Mouse (Mus musculus): ENCODE measurements around the gene Lad1.

Lad1 gene

GRCm38 (mm10) chr1:135818481-135819086 lies at the start of gene Lad1:
Lad1 (plus strand) TSS chr1:135818598.
- in situ Hi-C loops (cut with MboI; ENCODE audit: unreplicated experiment in 2 of 2): loop anchor here in 1 of 2 experiments (25.0 kb wide), 1 partner anchor 1256 kb away; the partner anchor contains the start of gene Kdm5b

- in situ Hi-C loops (cut with MboI; ENCODE audit: unreplicated experiment in 2 of 2): no loop called here
These were observed 48.2 kb upstream of the Lad1 start for GRCm38 (mm10) chr1:135770237-135770636.

- in situ Hi-C loops (cut with MboI; ENCODE audit: unreplicated experiment in 2 of 2): no loop called here
These were observed 47.4 kb upstream of the Lad1 start for GRCm38 (mm10) chr1:135770896-135771572.

- in situ Hi-C loops (cut with MboI; ENCODE audit: unreplicated experiment in 2 of 2): no loop called here
These were observed 46.8 kb upstream of the Lad1 start for GRCm38 (mm10) chr1:135771573-135771970.

- in situ Hi-C loops (cut with MboI; ENCODE audit: unreplicated experiment in 2 of 2): no loop called here
These were observed 41.8 kb upstream of the Lad1 start for GRCm38 (mm10) chr1:135776596-135776995.

GRCm38 (mm10) chr1:135777046-135777445 lies 41.4 kb upstream of the Lad1 start:
- in situ Hi-C loops (cut with MboI; ENCODE audit: unreplicated experiment in 2 of 2): no loop called here

GRCm38 (mm10) chr1:135778780-135779535 lies 39.4 kb upstream of the Lad1 start, which contains the start of gene Tnni1:
Tnni1 (plus strand) TSS chr1:135779434.
- in situ Hi-C loops (cut with MboI; ENCODE audit: unreplicated experiment in 2 of 2): no loop called here

- in situ Hi-C loops (cut with MboI; ENCODE audit: unreplicated experiment in 2 of 2): loop anchor here (5.0 kb wide), 2 partner anchors 58 to 63 kb away; partner anchors contain the start of gene Csrp1 (in 1 of the 2)
These were observed 37.7 kb upstream of the Lad1 start for GRCm38 (mm10) chr1:135780649-135781048.

- in situ Hi-C loops (cut with MboI; ENCODE audit: unreplicated experiment in 2 of 2): loop anchor here (5.0 kb wide), 2 partner anchors 59 to 64 kb away; partner anchors contain the start of gene Csrp1 (in 1 of the 2)
These were observed 37.2 kb upstream of the Lad1 start for GRCm38 (mm10) chr1:135781220-135781619.

- in situ Hi-C loops (cut with MboI; ENCODE audit: unreplicated experiment in 2 of 2): loop anchor here (5.0 kb wide), 2 partner anchors 61 to 66 kb away; partner anchors contain the start of gene Csrp1 (in 1 of the 2)
These were observed 35.6 kb upstream of the Lad1 start for GRCm38 (mm10) chr1:135782816-135783215.

GRCm38 (mm10) chr1:135787799-135788198 lies 30.6 kb upstream of the Lad1 start:
- in situ Hi-C loops (cut with MboI; ENCODE audit: unreplicated experiment in 2 of 2): loop anchor here in 1 of 2 experiments (5.0 kb wide), 1 partner anchor 35 kb away; no protein-coding TSS in a partner anchor

- in situ Hi-C loops (cut with MboI; ENCODE audit: unreplicated experiment in 2 of 2): loop anchor here in 1 of 2 experiments (5.0 kb wide), 1 partner anchor 36 kb away; no protein-coding TSS in a partner anchor
These were observed 29.7 kb upstream of the Lad1 start for GRCm38 (mm10) chr1:135788708-135789107.

- in situ Hi-C loops (cut with MboI; ENCODE audit: unreplicated experiment in 2 of 2): loop anchor here in 1 of 2 experiments (5.0 kb wide), 1 partner anchor 38 kb away; no protein-coding TSS in a partner anchor
These were observed 28.6 kb upstream of the Lad1 start for GRCm38 (mm10) chr1:135789815-135790214.

GRCm38 (mm10) chr1:135792143-135792939 lies 26.1 kb upstream of the Lad1 start:
- in situ Hi-C loops (cut with MboI; ENCODE audit: unreplicated experiment in 2 of 2): no loop called here

GRCm38 (mm10) chr1:135793370-135794215 lies 24.8 kb upstream of the Lad1 start:
- in situ Hi-C loops (cut with MboI; ENCODE audit: unreplicated experiment in 2 of 2): no loop called here

GRCm38 (mm10) chr1:135794216-135795134 lies 23.9 kb upstream of the Lad1 start:
- in situ Hi-C loops (cut with MboI; ENCODE audit: unreplicated experiment in 2 of 2): no loop called here

- in situ Hi-C loops (cut with MboI; ENCODE audit: unreplicated experiment in 2 of 2): no loop called here
These were observed 19.9 kb upstream of the Lad1 start for GRCm38 (mm10) chr1:135798492-135798891.

GRCm38 (mm10) chr1:135799109-135799627 lies 19.2 kb upstream of the Lad1 start:
- in situ Hi-C loops (cut with MboI; ENCODE audit: unreplicated experiment in 2 of 2): no loop called here
